Mouse (Mus musculus): ENCODE results near the gene Mup3. TPM values are rescaled to one million over a fixed set of nuclear protein-coding genes. Genes with fewer than 3 reads are reported as not detected.

The Mup3 gene
- total and polyA plus RNA-seq, 2 experiments = 1,349 to 9,418 TPM

Other genes with a start within 250 kb of the Mup3 start
- gene Mup20, start 33.2 kb downstream of the Mup3 start, total RNA-seq (2014; rRNA removed) = 305 and 383 TPM in 2 replicates
- gene Mup20, start 33.2 kb downstream of the Mup3 start, polyA plus RNA-seq (2012; rRNA removed) = 14.3 and 24.3 TPM in 2 replicates
- gene Mup21, start 63.5 kb upstream of the Mup3 start, total RNA-seq (2014; rRNA removed) = 5.9 and 7.9 TPM in 2 replicates
- gene Mup21, start 63.5 kb upstream of the Mup3 start, polyA plus RNA-seq (2012; rRNA removed) = 0.20 and 0.40 TPM in 2 replicates
- gene Zfp37, start 143.7 kb upstream of the Mup3 start, total RNA-seq (2014; rRNA removed) = 0.27 and 0.37 TPM in 2 replicates
- 0.05 and 0.06 TPM in 2 replicates for gene Zfp37, start 143.7 kb upstream of the Mup3 start, polyA plus RNA-seq (2012; rRNA removed)
- 9.7 and 10.2 TPM in 2 replicates for gene Slc31a2, start 175.2 kb upstream of the Mup3 start, total RNA-seq (2014; rRNA removed)
- gene Slc31a2, start 175.2 kb upstream of the Mup3 start, polyA plus RNA-seq (2012; rRNA removed) = 9.3 and 12.8 TPM in 2 replicates

Data from liver, adult 2 months (tissue).